Mouse (Mus musculus) olfactory bulb, adult 2 months (tissue): Measurements from ENCODE around the gene Grm8. TPM values are rescaled to one million over a fixed set of nuclear protein-coding genes. Genes with fewer than 3 reads are reported as not detected.

Experiments used
- H3K27ac ChIP-seq: fragments of 200-500 bp; 2 replicates; pipeline ENCODE4 v1.5.1; 2012; ENCODE audit warnings: low read depth, low read length; ENCODE audit not compliant: insufficient read depth
- H3K4me1 ChIP-seq: fragments of 200-500 bp; 2 replicates; pipeline ENCODE4 v1.6.1; 2012; ENCODE audit warnings: low read length; ENCODE audit not compliant: control insufficient read depth, insufficient read depth
- H3K4me3 ChIP-seq: fragments of 200-500 bp; 2 replicates; pipeline ENCODE4 v1.5.1; 2012; ENCODE audit warnings: mild to moderate bottlenecking, low read depth, low read length, moderate library complexity; ENCODE audit not compliant: insufficient read depth
- CTCF ChIP-seq: fragments of 200-500 bp; IDR thresholded peaks from 2 replicates; pipeline ENCODE4 v1.5.1; 2012; ENCODE audit warnings: low read depth, mild to moderate bottlenecking, low read length, moderate library complexity; ENCODE audit not compliant: insufficient read depth
- POLR2A ChIP-seq: fragments of 200-500 bp; IDR thresholded peaks from 2 replicates; pipeline ENCODE4 v1.6.1; 2012; ENCODE audit warnings: mild to moderate bottlenecking, low read depth, low read length, moderate library complexity; ENCODE audit not compliant: insufficient read depth
- WGBS: fragments of 180-500 bp; shearing (Covaris S2); methylation state at CpG from one replicate; pipeline ENCODE4 v1.1.7; 2018; 5-methylcytosine and 5-hydroxymethylcytosine counted together
- polyA plus RNA-seq: library from polyadenylated mRNA; stranded (reverse); fragments of >200 nt; gene quantifications from 2 replicates; pipeline ENCODE4 v1.2.4, GENCODE M21; 2012; ENCODE audit warnings: low replicate concordance; ENCODE audit not compliant: missing spikeins, insufficient read depth, insufficient read length

The Grm8 gene
- polyA plus RNA-seq, 1 experiment, result not detected

GRCm38 (mm10) chr6:27982021-27982420 lies 153.0 kb downstream of the Grm8 start:
- no peak overlapping the region for H3K4me3 ChIP-seq
- H3K27ac ChIP-seq, result no peak overlapping the region
- WGBS, result 45% methylated on average over 1 of the region's 1 CpGs
- no peaks in the 10 kb centered on the region for H3K4me1 ChIP-seq
- no peak for TF ChIP-seq POLR2A
- TF ChIP-seq CTCF, result no peak

DNA sequence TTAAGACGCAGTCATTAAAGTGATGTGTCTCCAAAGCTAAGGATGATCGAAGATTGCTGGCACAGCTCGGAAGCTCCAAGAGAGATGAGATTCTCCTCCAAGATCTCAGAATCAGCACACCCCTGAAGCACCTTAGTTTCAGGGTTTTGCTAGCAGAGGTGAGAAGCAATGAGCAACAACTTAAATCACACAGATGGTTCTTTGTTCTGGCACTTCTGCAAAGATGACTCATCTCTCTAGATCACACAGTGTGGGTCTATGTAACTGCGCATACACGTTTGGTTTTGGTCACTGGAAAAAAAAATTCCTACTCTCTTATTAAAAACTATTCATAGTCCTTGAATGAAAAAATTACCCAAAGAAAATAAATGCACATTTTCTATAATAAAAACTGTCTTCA lies 157.6 kb downstream of the Grm8 start:
- 69% methylated on average over 5 of the region's 5 CpGs for WGBS
- TF ChIP-seq CTCF, result no peak
- TF ChIP-seq POLR2A, result no peak
- H3K4me1 ChIP-seq, result no peaks in the 10 kb centered on the region
- no peak overlapping the region for H3K27ac ChIP-seq
- H3K4me3 ChIP-seq, result no peak overlapping the region

GRCm38 (mm10) chr6:27968859-27969258 lies 166.1 kb downstream of the Grm8 start:
- TF ChIP-seq CTCF (no peak), POLR2A (no peak)
- 84% methylated on average over 2 of the region's 2 CpGs for WGBS

GRCm38 (mm10) chr6:27967037-27967436 lies 167.9 kb downstream of the Grm8 start:
- TF ChIP-seq POLR2A, result no peak
- TF ChIP-seq CTCF, result no peak
- no peak overlapping the region for H3K4me3 ChIP-seq
- WGBS, result 87% methylated on average over 3 of the region's 3 CpGs
- H3K27ac ChIP-seq, result no peak overlapping the region
- H3K4me1 ChIP-seq, result peaks cover 2% of the 10 kb centered on the region; the same call in 1 of the 2 replicates

More at GRCm38 (mm10) chr6:27968859-27969258, 166.1 kb downstream of the Grm8 start:
- Histone ChIP-seq H3K4me3 (no peak overlapping the region), H3K27ac (no peak overlapping the region), H3K4me1 (peaks cover 2% of the 10 kb centered on the region; the same call in 1 of the 2 replicates)

DNA sequence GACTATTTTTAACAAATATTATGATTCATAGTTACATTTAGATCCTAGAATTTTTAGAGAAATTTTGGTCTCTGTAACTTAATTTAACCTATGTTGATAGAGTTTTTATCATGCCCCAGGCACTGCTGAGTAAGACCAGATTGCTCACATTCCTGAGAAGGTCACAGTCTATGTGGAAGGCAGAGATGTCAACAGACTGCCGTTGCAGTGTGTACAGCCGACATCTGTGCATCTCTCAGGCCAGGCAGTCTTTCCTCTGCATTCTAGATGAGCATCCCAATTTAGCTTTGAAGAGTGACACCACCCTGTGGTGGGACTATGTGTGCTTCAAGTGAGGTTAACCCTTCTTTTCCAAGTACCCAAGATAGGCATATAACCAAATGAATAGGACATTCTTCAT lies 169.7 kb downstream of the Grm8 start:
- H3K4me1 ChIP-seq, result peaks cover 2% of the 10 kb centered on the region; the same call in 1 of the 2 replicates
- 25% methylated on average over 2 of the region's 2 CpGs for WGBS
- no peak overlapping the region for H3K4me3 ChIP-seq
- TF ChIP-seq POLR2A, result no peak
- TF ChIP-seq CTCF, result no peak
- H3K27ac ChIP-seq, result no peak overlapping the region

DNA sequence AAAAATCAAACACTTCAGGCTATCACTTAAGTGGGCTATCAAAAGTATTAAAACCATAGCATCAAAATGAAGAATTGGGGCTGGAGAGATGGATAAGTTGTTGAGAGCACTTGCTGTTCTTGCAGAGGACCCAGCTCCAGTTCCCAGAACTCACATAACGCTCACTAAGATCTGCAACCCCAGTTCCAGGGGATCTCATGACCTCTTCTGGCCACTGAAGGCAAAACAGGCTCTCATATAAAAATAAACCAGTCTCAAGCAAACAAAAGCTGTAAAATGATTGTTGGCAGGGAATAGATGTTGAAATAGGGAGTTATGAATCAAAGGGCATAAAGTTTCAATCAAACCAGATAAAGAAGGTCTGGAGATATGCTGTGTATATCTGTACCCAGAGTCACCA lies 171.1 kb downstream of the Grm8 start:
- no peak for TF ChIP-seq CTCF
- TF ChIP-seq POLR2A, result no peak
- H3K4me3 ChIP-seq, result no peak overlapping the region
- H3K4me1 ChIP-seq, result peaks cover 2% of the 10 kb centered on the region; the same call in 1 of the 2 replicates
- 95% methylated on average over 1 of the region's 1 CpGs for WGBS
- no peak overlapping the region for H3K27ac ChIP-seq

DNA sequence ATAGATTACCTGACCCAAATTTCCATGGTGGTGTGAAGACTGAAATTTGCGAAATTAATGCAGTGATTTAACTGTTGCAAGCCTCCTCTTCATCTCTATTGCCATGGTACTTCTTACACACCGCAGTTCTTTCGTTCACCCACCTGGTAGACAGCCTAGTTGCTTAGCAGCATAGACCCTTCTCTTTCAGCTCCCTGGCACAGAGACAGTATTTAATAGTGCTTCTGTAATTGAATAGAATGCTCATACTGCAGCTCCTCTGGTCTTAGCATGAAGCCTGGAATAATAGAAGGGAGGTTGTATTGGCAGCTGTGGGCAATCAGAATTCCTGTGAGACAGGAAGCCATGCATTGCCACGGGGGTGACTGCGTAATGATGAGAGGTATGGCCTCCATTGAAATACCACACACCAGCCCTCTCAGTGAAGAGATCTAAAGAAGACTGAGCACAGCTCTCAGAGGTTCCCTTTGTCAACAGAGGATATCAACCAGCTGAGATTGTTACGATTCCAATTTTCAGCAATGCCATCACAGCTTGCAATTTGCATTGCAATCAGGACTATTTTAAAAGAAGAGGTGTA lies 178.6 kb downstream of the Grm8 start:
- TF ChIP-seq POLR2A (no peak), CTCF (no peak)
- 58% methylated on average over 6 of the region's 6 CpGs for WGBS
- Histone ChIP-seq H3K27ac (no peak overlapping the region), H3K4me3 (no peak overlapping the region), H3K4me1 (peaks cover 2% of the 10 kb centered on the region; the same call in 1 of the 2 replicates)

- peaks cover 5% of the 10 kb centered on the region; the same call in 1 of the 2 replicates for H3K4me1 ChIP-seq
- no peak for TF ChIP-seq CTCF
- TF ChIP-seq POLR2A, result no peak
- WGBS, result 70% methylated on average over 5 of the region's 5 CpGs
- H3K27ac ChIP-seq, result no peak overlapping the region
- H3K4me3 ChIP-seq, result no peak overlapping the region
Observed at GRCm38 (mm10) chr6:27951433-27951832, 183.5 kb downstream of the Grm8 start.

GRCm38 (mm10) chr6:27928058-27928457 lies 206.9 kb downstream of the Grm8 start:
- TF ChIP-seq POLR2A (no peak), CTCF (no peak)
- Histone ChIP-seq H3K4me3 (no peak overlapping the region), H3K4me1 (no peaks in the 10 kb centered on the region), H3K27ac (no peak overlapping the region)
- WGBS, result 77% methylated on average over 3 of the region's 3 CpGs

DNA sequence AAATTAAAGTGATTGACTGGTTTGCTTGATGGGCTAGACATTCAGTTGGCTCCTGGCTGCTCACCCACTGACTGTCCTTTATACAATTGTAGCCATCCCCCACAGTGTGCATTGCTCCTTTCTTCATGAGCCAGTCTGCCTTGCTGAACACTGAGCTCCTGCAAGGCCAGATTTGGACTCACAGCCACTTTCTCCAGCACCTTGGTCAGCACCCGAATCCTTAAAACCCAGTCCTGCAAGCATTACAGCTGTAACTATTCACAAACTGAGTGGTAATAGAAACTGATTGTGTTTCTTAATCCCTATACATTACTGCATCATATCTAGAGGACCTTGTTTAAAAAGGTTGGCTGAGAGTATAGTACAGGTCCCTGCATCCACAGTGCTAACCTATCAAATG lies 221.7 kb downstream of the Grm8 start:
- no peak for TF ChIP-seq CTCF
- 67% methylated on average over 1 of the region's 1 CpGs for WGBS
- Histone ChIP-seq H3K4me1 (no peaks in the 10 kb centered on the region), H3K4me3 (no peak overlapping the region), H3K27ac (no peak overlapping the region)
